Mouse (Mus musculus): ENCODE data around the gene Btbd35f6.
"Not testable (repeated sequence)": the region's sequence is repeated elsewhere in the genome, so short reads cannot be mapped to it uniquely, and the experiment has no call there.

Gene Btbd35f6

GRCm38 (mm10) chrX:33956440-33956839 is at the start of gene Btbd35f6:
Gene Btbd35f6, minus strand, starts transcription at chrX:33956540.
- DNase-seq, result not testable (repeated sequence)

DNA sequence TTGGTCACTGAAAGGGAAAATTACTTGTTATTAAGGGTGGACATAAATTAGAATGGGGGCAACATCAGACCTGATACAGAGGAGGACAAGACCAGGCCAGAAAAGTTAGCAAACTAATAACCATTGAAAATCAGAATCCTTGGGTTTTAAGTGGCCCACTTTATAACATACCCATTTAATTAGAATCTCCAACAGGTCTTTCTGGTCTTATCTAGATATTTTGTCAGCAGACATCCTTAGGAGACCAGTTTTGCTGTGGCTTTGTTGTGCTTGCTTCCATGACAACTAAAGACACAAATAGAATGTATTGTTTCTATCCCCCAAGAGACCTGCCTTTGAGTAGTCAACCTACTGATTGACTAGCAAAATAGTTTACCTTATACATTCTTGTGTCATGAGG is 30.4 kb upstream of the Btbd35f6 start, which contains the start of gene Gm21870:
Gm21870 (minus strand) TSS at position 101 of the 400 bp plus-strand sequence.
- DNase-seq, result not testable (repeated sequence)

- DNase-seq, result not testable (repeated sequence)
Observed at GRCm38 (mm10) chrX:33930216-33930615, 26.1 kb downstream of the Btbd35f6 start.

GRCm38 (mm10) chrX:33928225-33928624 is 28.1 kb downstream of the Btbd35f6 start:
- DNase-seq, result not testable (repeated sequence)

DNA sequence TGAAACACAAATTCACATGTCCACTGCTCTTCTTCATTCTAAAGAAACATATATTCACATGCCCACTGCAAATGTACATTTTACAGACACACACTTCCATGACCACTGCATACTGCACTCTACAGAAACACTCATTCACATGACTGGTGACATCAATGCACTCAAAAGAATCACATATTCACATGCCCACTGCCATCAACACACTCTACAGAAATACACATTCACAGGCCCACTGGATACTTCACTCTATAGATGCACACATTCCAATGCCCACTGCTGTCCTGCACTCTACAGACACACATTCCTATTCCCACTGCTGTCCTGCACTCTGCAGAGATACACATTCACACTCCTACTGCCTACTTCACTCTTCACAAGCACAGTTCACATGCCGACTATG is 30.0 kb downstream of the Btbd35f6 start:
- not testable (repeated sequence) for DNase-seq

- not testable (repeated sequence) for DNase-seq
Observed at GRCm38 (mm10) chrX:33925420-33925819, 30.9 kb downstream of the Btbd35f6 start.

Measured in thymus, postnatal 14 days (tissue).